Mouse (Mus musculus) erythroblast, embryonic 14.5 days (primary cell): Measurements from ENCODE around the gene Fndc7.

Experiments
- GATA1 ChIP-seq: IDR thresholded peaks from 2 replicates; pipeline ENCODE4 v1.6.1; 2012; ENCODE audit warnings: low read length, inconsistent platforms, mixed read lengths
- TAL1 ChIP-seq: IDR thresholded peaks from 3 replicates; pipeline ENCODE4 v1.6.1; 2012; ENCODE audit warnings: low read length, inconsistent platforms, mixed read lengths

- TF ChIP-seq GATA1 = no peak
- no peak for TF ChIP-seq TAL1
These were observed 36.5 kb downstream of the Fndc7 start for GRCm38 (mm10) chr3:108853266-108853665.
